Mouse (Mus musculus) telencephalon, adult 2 months (tissue): ENCODE measurements around the gene Ttc6.

ENCODE experiments used
- DNase-seq: peaks from one replicate; pipeline ENCODE4 v3.0.0-alpha.2; 2011; ENCODE audit warnings: low read depth, low spot score

Gene Ttc6

DNA sequence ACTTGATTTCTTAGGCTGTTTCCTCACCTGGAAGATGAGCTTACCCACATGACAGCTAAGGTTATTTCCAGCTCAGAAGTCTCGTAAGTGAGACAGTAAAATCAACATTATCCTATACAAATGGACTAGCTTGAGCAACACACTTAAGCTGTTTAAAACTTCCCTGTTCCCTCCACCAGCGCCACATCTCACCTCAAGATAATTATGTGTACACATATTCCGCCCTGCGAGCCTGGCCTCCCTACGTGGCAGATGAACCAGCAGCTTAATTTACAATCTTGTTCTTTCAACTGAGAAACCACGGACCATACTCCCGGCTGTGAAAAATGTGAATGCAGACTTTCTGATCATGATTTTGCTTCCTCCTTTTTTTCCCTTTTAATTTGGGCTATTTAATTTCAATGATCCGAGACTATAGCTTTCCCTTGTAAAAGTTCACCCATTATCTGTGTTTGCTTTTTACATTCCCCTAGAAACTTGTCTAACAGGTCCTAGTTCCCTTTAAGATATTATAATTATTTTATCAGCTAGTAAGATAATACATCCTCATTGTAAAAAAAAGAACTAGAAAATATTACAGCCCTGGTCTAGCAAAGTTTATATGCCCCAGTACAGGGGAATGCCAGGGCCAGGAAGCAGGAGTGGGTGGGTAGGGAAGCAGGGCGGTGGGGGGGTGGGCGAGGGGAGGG is 99.2 kb downstream of the Ttc6 start:
- DNase-seq, result no peak

DNA sequence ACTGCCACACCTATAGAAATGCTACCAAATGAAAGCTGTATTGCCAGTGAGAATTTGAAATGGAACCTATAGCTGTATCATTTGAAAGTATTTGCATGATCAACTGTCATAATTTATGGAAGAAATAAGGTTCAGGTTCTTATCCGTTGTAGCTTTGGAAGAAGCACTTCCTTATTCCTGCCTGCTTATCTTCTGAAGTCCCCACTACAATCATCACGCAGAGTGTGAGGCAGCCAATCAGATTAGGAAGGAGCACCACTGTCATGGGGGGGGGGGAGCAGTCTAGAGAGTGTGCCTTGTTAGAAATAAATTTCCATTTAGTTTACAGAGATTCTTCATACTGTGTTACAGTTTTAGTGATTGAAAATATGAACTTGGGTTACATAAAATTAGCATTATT is 108.5 kb downstream of the Ttc6 start:
- DNase-seq, result no peak

DNA sequence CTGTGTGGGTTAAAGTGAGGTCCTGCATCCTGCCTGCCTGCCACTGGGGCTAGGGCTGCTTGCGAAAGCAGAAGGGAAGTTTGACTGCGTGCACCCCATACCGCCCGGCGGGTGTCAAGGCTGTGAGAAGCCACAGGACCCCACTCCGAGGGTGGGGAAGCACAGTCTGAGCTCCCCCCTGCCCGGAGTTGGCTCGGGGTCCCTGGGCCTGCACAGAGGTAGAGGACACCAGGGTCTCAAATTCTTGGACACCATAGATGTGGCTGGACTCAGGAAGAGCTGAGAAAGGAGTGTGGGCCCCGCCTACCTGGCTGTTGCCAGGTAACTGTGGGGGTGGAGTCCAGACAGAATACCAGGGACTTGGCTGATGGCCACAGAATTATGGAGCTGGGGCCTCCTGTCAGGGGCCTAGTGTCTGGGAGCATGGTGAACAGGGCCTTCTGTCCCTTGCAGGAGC is 121.1 kb downstream of the Ttc6 start:
- DNase-seq, result no peak

DNA sequence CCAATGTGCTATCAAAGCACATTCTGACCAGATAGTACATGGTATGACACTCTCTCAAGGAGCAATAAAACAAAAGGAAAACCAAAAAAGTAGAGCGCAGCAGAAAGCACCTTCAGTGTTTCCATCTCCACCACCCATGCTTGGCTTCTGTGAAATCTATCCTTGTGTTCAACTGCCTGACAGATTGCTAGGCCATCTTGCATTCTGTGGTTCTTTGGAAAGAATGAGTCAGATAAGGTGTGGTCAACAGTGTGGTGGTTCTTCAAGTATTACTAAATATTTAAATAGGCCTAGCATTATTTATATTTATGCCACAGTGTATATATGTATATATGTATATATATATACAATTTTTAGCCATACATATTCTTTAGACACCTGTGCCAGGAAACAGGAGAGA is 146.1 kb downstream of the Ttc6 start:
- DNase-seq, result no peak

DNA sequence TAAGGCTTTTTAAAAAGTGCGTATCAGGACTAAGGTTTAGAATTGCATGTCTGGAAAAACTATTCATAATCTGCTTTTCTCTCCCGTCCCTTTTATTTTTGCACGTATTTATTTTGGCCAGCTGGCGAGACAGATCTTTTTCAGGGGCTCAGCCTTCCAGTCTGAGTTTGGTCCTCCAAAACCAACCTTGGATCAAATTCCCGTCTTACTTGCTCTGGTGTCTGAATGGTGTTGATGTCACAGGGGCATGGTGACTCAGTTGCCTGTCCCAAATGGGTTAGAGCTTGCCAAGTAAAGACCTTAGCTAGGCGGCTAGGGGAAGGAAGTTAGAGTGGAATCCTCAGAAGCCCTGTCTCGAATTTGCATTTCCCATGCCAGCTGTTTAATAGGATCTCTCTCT is 200.8 kb downstream of the Ttc6 start:
- DNase-seq, result no peak

DNA sequence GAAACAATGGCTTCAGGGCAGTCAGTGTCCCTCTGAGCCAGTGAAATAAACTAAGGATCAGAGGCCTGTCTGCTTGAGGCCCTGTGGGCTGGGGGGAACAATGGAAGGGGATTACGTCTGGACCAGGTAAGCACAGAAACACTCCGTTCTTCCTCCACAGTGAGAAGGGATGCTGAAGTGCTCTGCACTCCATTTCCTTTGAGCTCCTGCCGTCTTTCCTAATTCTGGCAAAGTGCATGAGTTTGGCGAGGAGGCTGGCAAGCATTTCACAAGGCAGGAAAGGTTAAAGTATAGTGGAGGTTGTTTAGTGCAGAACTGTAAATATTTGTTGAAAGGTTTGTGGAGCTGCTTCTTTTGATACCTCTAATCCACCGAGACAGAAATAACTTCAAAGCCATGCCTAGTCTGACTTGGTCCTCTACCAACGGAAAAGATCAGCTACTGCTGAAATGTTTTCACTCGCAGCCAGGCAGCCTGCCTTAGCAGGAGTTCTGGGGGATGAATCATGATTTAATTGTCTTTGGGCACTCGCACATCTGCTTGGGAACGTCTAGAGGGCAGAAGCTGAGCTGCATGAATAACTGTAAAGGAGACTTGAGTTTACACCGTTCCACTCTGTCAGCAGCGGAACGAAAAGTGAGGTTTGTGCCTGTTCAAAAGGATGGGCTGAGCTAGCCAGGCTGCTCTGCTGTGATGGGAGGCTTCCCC is 212.5 kb downstream of the Ttc6 start:
- peak; percentile 11 for DNase-seq

DNA sequence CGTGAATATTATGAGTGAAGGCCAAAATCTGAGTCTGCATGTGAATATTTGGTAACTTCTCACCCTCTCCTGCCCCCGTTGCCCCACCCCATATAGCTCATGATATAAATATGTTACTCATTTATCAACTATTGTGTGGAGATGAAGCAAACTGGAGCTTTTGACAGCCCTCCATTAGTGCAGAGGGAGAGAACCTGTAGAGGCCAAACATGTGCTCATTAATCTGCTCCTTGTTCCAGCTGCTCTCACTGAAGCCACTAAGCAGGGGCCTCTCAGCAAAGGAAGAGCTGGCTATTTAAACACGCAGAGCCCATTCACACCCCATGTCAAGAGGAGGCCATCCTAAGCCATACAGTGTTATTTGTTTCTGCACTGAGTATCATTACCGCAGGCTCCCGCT is 218.0 kb downstream of the Ttc6 start:
- DNase-seq, result no peak

DNA sequence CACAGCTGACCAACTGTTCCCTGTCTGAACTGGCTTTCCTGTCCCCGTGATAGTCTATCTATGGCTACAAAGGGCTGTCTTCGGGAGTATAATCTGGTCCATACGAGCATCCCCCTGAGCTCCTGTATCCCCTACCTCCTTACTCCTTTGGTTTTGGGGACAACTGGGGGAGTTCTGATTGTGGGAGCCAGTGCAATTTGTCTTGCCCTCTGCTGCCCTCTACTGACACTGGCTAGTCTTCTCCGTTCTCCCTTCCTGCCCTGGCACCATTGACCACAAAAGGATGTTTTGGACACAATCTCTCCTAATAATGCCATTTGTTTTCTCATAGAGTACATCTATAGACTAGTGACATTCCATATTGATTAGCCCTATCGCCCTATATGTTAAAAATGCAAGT is 223.6 kb downstream of the Ttc6 start:
- DNase-seq, result peak; percentile 3
